Mouse (Mus musculus) embryonic fibroblast, embryonic 13.5 days (primary cell): ENCODE data around the gene Sec14l5.

Source experiments
- CTCF ChIP-seq: IDR thresholded peaks from 2 replicates; pipeline ENCODE4 v1.5.1; 2011; ENCODE audit warnings: mild to moderate bottlenecking, control low read depth, low read length, moderate library complexity, borderline replicate concordance; ENCODE audit not compliant: insufficient read depth
- POLR2A ChIP-seq: IDR thresholded peaks from 2 replicates; pipeline ENCODE4 v1.6.1; 2011; ENCODE audit warnings: low read depth, mild to moderate bottlenecking, control low read depth, low read length, moderate library complexity

- TF ChIP-seq CTCF (no peak), POLR2A (no peak)
Measured at GRCm38 (mm10) chr16:5101000-5101399, 45.9 kb upstream of the Sec14l5 start.
